Mouse (Mus musculus) myocyte (in vitro differentiated cells): Measurements from ENCODE around the gene Rnasel. TPM values are rescaled to one million over a fixed set of nuclear protein-coding genes. Genes with fewer than 3 reads are reported as not detected.
A peak's percentile ranks its signal among the peaks of the same experiment; 100 is the strongest.

Source experiments
- H3K27me3 ChIP-seq: one replicate; pipeline ENCODE4 v1.6.1; 2011; ENCODE audit not compliant: control insufficient read depth, insufficient read depth, insufficient read length
- H3K36me3 ChIP-seq: one replicate; pipeline ENCODE4 v1.6.1; 2011; ENCODE audit not compliant: control insufficient read depth, insufficient read depth
- H3K4me2 ChIP-seq: one replicate; pipeline ENCODE4 v1.6.1; 2011; ENCODE audit warnings: low read depth, control low read depth
- H3K4me3 ChIP-seq: one replicate; pipeline ENCODE4 v1.5.1; 2011; ENCODE audit warnings: mild to moderate bottlenecking, control low read depth, moderate library complexity
- H3K79me2 ChIP-seq: one replicate; pipeline ENCODE4 v1.6.1; 2011; ENCODE audit not compliant: control insufficient read depth, insufficient read depth
- H3ac ChIP-seq: one replicate; pipeline ENCODE4 v1.6.1; 2011; ENCODE audit not compliant: control insufficient read depth, insufficient read length
- CEBPB ChIP-seq: IDR thresholded peaks from 2 replicates; pipeline ENCODE4 v1.6.1; 2011; ENCODE audit warnings: mild to moderate bottlenecking, moderate library complexity; ENCODE audit not compliant: poor library complexity, insufficient read depth, severe bottlenecking
- E2F4 ChIP-seq: IDR thresholded peaks from one replicate; pipeline ENCODE4 v1.6.1; 2011; ENCODE audit warnings: mild to moderate bottlenecking, control low read depth, moderate library complexity; ENCODE audit not compliant: insufficient read depth
- MAX ChIP-seq: IDR thresholded peaks from one replicate; pipeline ENCODE4 v1.6.1; 2011; ENCODE audit warnings: low read depth, mild to moderate bottlenecking, control low read depth
- MYOD1 ChIP-seq, 3 experiments: IDR thresholded peaks; one replicate each; pipeline ENCODE4 v1.6.1; 2011; ENCODE audit warnings: control low read depth in 2 of 3, low read depth in 2 of 3, mild to moderate bottlenecking in 2 of 3, moderate library complexity in 1 of 3; ENCODE audit not compliant: insufficient read length in 2 of 3, control insufficient read depth in 1 of 3
- MYOG ChIP-seq, 3 experiments: IDR thresholded peaks; one replicate each; pipeline ENCODE4 v1.6.1; 2011; ENCODE audit warnings: control low read depth in 2 of 3, low read depth in 2 of 3, mild to moderate bottlenecking in 2 of 3; ENCODE audit not compliant: insufficient read length in 2 of 3, control insufficient read depth in 1 of 3, insufficient read depth in 1 of 3
- POLR2A ChIP-seq: IDR thresholded peaks from one replicate; pipeline ENCODE4 v1.6.1; 2011; ENCODE audit warnings: low read depth, mild to moderate bottlenecking, control low read depth, moderate library complexity; ENCODE audit not compliant: insufficient read length
- POLR2AphosphoS2 ChIP-seq: IDR thresholded peaks from one replicate; pipeline ENCODE4 v1.6.1; 2011; ENCODE audit warnings: low read depth, control low read depth; ENCODE audit not compliant: insufficient read length
- REST ChIP-seq: IDR thresholded peaks from one replicate; pipeline ENCODE4 v1.6.1; 2011; ENCODE audit warnings: mild to moderate bottlenecking, control low read depth, moderate library complexity; ENCODE audit not compliant: insufficient read depth, insufficient read length
- SRF ChIP-seq: IDR thresholded peaks from one replicate; pipeline ENCODE4 v1.6.1; 2011; ENCODE audit warnings: low read depth; ENCODE audit not compliant: control insufficient read depth, insufficient read length
- TCF12 ChIP-seq: IDR thresholded peaks from one replicate; pipeline ENCODE4 v1.6.1; 2011; ENCODE audit warnings: mild to moderate bottlenecking, control low read depth; ENCODE audit not compliant: poor library complexity, insufficient read depth, severe bottlenecking
- TCF3 ChIP-seq: IDR thresholded peaks from one replicate; pipeline ENCODE4 v1.6.1; 2011; ENCODE audit warnings: low read depth, control low read depth; ENCODE audit not compliant: insufficient read length
- USF1 ChIP-seq: IDR thresholded peaks from one replicate; pipeline ENCODE4 v1.6.1; 2011; ENCODE audit warnings: low read depth, mild to moderate bottlenecking, control low read depth, moderate library complexity
- polyA plus RNA-seq: library from polyadenylated mRNA; unstranded; fragments of >200 nt; fragmentation: generic; extraction: Trizol; gene quantifications from one replicate; pipeline ENCODE4 v1.2.1, GENCODE M21; 2012; ENCODE audit warnings: missing spikeins

Rnasel gene
- polyA plus RNA-seq, 1 experiment, result 0.11 TPM

GRCm38 (mm10) chr1:153740145-153740544 is 9.1 kb upstream of the Rnasel start, which contains the start of gene Rgs16:
Rgs16 (plus strand) TSS chr1:153740349.
- Histone ChIP-seq H3K36me3 (peaks cover 3% of the 10 kb centered on the region), H3K4me2 (peak within 1 kb of the TSS; percentile 80), H3K27me3 (no peaks in the 10 kb centered on the region), H3K4me3 (peak within 1 kb of the TSS; percentile 39), H3K79me2 (peaks cover 4% of the 10 kb centered on the region), H3ac (no peak within 1 kb of the TSS)
- TF ChIP-seq TCF12 (no peak), POLR2AphosphoS2 (peak; percentile 94), MYOG (IDR thresholded peaks at IDR 0.05; ENCODE audit: control insufficient read depth in 1 of 3, insufficient read depth in 1 of 3, insufficient read length in 2 of 3, low read depth in 2 of 3) (peak in 1 of 3 experiments; percentile 29), POLR2A (peak; percentile 96), TCF3 (no peak)

DNA sequence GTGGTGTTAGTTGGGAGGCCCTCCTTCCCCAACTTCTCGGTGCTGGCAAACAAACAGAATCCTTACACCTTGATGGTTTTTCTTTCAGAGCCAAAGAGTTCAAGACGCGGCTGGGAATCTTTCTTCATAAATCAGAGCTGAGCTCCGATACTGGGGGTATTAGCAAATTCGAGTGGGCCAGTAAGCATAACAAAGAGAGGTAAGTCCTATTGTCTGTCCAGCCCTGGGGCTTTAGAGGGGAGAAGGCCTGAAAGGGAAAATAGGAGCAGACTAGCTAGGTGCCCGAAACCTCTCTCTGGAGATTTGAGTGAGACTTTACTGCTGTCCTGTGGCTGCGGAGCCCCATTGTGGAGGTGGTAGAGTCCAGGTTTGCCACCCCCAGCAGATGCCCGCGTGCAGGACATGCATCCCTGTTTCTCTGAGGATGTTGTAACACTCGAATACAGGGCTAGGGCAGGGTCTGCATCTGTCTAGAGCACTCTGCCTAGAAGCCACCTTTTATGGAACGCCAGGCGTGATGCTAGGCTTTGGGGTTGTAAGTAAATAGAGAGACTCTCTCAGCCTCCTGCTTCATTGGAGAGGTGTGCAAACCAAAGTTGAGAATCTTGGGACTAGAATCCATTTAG is 8.3 kb upstream of the Rnasel start:
- Histone ChIP-seq H3K4me3 (peak overlapping the region; percentile 39), H3K27me3 (no peaks in the 10 kb centered on the region), H3K79me2 (peaks cover 4% of the 10 kb centered on the region), H3ac (no peak overlapping the region), H3K36me3 (peaks cover 3% of the 10 kb centered on the region), H3K4me2 (peak overlapping the region; percentile 80)
- TF ChIP-seq E2F4, result no peak

DNA sequence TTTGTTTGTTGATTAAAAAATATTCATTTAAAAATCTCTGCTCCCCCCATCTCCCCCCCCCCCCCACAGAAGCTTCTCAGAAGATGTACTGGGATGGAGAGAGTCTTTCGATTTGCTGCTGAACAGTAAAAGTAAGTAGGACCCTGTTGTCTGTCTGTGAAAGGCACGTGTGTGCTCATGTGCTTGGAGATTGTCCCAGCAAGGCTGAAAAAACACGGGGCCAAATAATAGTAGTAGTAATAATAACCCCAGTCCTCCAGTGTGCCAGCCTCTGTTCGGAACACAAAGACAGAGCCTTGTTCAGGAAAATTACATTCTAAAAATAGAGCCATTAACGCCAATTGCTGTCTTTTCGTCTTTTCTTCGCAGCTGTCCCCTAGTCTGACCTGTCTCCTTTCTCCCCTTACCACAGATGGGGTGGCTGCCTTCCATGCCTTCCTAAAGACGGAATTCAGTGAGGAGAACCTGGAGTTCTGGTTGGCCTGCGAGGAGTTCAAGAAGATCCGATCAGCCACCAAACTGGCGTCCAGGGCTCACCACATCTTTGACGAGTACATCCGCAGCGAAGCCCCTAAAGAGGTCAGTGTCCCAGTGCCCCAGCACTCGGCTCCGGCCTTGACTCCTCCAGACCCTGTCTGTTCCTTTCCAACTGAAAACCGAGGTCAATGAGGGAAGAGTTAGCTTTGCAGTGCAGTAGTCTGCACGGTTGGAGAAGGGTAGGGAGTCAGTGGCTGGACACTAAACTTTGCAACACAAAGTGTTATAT is 7.5 kb upstream of the Rnasel start:
- TF ChIP-seq MYOD1 (IDR thresholded peaks at IDR 0.05; ENCODE audit: control insufficient read depth in 1 of 3, insufficient read length in 2 of 3, low read depth in 2 of 3) (peak in 2 of 3 experiments; percentile 19 to 24), SRF (no peak)
- Histone ChIP-seq H3K36me3 (peaks cover 3% of the 10 kb centered on the region), H3K4me2 (peak overlapping the region; percentile 80), H3ac (no peak overlapping the region), H3K4me3 (peak overlapping the region; percentile 39), H3K79me2 (peaks cover 4% of the 10 kb centered on the region), H3K27me3 (no peaks in the 10 kb centered on the region)

DNA sequence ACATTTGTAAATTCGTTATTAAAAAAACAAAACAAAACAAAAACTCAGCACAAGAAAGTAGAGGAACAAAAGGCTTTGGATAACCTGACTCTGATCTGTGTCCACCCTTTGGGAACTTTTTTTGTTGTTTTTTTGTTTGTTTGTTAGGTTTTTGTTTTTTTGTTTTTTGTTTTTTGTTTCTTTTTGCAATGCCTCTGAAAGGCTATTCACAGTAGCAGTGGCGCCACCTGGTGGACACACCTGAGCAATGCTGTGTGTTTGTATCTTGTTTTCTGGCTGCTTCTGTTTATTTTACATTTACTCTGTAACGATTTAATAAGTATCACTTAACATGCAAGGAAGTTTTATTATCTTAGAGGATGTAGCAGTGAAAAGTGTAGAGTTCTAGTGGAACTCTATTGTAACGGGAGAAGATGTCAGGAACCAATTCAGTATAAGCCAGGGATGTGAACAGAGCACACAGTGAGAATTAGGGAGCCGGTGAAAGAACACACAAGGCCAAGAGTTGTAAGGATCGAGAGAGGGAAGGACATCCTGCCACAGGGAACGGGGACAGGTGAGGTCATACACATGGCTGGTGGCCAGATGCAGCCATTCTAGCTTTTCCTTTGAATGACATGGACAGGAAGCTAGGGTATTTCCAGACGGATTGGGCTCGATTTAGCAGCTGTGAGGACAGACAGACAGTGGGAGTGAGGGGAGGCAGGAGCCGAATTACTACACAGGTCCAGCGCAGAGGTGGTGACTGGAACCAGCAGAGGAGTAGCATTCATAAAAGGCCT is 6.7 kb upstream of the Rnasel start:
- H3K27me3 ChIP-seq, result no peaks in the 10 kb centered on the region
- H3K4me3 ChIP-seq, result peak overlapping the region; percentile 39
- TF ChIP-seq POLR2AphosphoS2 (no peak), REST (no peak), TCF3 (no peak), TCF12 (no peak), MYOG (IDR thresholded peaks at IDR 0.05; ENCODE audit: control insufficient read depth in 1 of 3, insufficient read depth in 1 of 3, insufficient read length in 2 of 3, low read depth in 2 of 3) (no peak), USF1 (no peak), MYOD1 (IDR thresholded peaks at IDR 0.05; ENCODE audit: control insufficient read depth in 1 of 3, insufficient read length in 2 of 3, low read depth in 2 of 3) (no peak), E2F4 (no peak), SRF (no peak), CEBPB (no peak), POLR2A (no peak), MAX (no peak)
- H3K36me3 ChIP-seq, result peaks cover 3% of the 10 kb centered on the region
- H3ac ChIP-seq, result no peak overlapping the region
- peaks cover 4% of the 10 kb centered on the region for H3K79me2 ChIP-seq
- H3K4me2 ChIP-seq, result peak overlapping the region; percentile 80

DNA sequence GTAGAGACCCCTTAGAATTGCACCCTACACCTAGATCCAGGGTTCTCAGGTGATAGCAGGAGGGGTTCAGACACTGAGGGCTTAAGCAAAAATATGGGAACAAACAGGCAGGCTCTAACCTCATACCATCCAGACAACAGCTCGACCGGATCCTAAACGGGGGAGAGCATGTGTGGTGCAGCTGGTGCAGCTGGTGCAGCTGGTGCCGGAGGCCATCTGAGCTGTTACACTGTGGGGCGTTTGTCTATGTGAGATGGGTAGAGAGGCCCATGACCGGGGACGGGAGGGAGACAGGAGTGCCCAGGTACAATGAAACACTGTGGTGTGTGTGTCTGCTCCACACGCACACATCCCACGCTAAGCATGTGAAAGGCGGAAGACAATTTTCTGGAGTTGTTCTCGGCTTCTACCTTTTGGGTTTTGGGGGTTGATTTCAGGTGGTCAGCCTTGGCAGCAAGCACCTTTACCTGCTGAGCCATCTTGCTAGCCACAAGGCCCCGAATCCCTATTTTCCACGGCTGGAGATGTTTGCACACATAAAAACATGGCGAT is 3.0 kb upstream of the Rnasel start:
- H3K27me3 ChIP-seq, result no peaks in the 10 kb centered on the region
- H3K36me3 ChIP-seq, result peaks cover 3% of the 10 kb centered on the region
- no peak overlapping the region for H3K4me2 ChIP-seq
- TF ChIP-seq MYOD1 (IDR thresholded peaks at IDR 0.05; ENCODE audit: control insufficient read depth in 1 of 3, insufficient read length in 2 of 3, low read depth in 2 of 3), result peak in 2 of 3 experiments; percentile 91 to 92
- TF ChIP-seq CEBPB, result no peak
- TF ChIP-seq POLR2AphosphoS2, result peak; percentile 37
- TF ChIP-seq MAX, result no peak
- TF ChIP-seq E2F4, result no peak
- no peak for TF ChIP-seq SRF
- no peak for TF ChIP-seq USF1
- peak; percentile 95 for TF ChIP-seq TCF3
- TF ChIP-seq REST, result no peak
- TF ChIP-seq POLR2A, result no peak
- peak in 2 of 3 experiments; percentile 96 for TF ChIP-seq MYOG (IDR thresholded peaks at IDR 0.05; ENCODE audit: control insufficient read depth in 1 of 3, insufficient read depth in 1 of 3, insufficient read length in 2 of 3, low read depth in 2 of 3)
- no peak for TF ChIP-seq TCF12
- H3ac ChIP-seq, result no peak overlapping the region
- no peaks in the 10 kb centered on the region for H3K79me2 ChIP-seq
- no peak overlapping the region for H3K4me3 ChIP-seq
